Comparison of ENCODE assay signal across 9 mouse cellular contexts in genomic region chr5:136664497-136664896, GRCm38 (mm10). TPM values are rescaled to one million over a fixed set of nuclear protein-coding genes. Genes with fewer than 3 reads are reported as not detected.
DNase-seq lines count a peak whose midpoint lies in the region; ATAC-seq lines count a peak whose summit lies in the region.
"Had no signal": no experiment of that assay in that cellular context is flagged by ENCODE, and none has a peak within 500 bp of the region (broad histone marks: within the 10 kb centered on the region; RNA-seq: fewer than 3 reads in every experiment).

No protein-coding gene starts in this region.

- H3K9me3 ChIP-seq in midbrain, embryonic 10.5 days (replicated peaks): no peaks in the 10 kb centered on the region
- no peaks in the 10 kb centered on the region for H3K9me3 ChIP-seq in midbrain, embryonic 15.5 days
- no peaks in the 10 kb centered on the region for H3K9me3 ChIP-seq in liver, embryonic 13.5 days (replicated peaks)

- no peaks in the 10 kb centered on the region for H3K36me3 ChIP-seq in midbrain, embryonic 10.5 days
- no peaks in the 10 kb centered on the region for H3K36me3 ChIP-seq in midbrain, embryonic 15.5 days (replicated peaks)
- no peaks in the 10 kb centered on the region for H3K36me3 ChIP-seq in liver, embryonic 13.5 days

- no peak overlapping the region for H3K9ac ChIP-seq in midbrain, embryonic 15.5 days
- H3K9ac ChIP-seq in liver, embryonic 13.5 days: no peak overlapping the region

- WGBS in midbrain, embryonic 10.5 days: 4% methylated on average over 9 of the region's 9 CpGs
- WGBS in midbrain, embryonic 15.5 days: 7% methylated on average over 9 of the region's 9 CpGs
- 4% methylated on average over 9 of the region's 9 CpGs for WGBS in liver, embryonic 13.5 days (ENCODE audit: insufficient replicate concordance)

- H3K4me3 ChIP-seq in midbrain, embryonic 10.5 days: no peak overlapping the region
- H3K4me3 ChIP-seq in midbrain, embryonic 15.5 days: no peak overlapping the region
- no peak overlapping the region for H3K4me3 ChIP-seq in liver, embryonic 13.5 days (replicated peaks)

- no peaks in the 10 kb centered on the region for H3K27me3 ChIP-seq in midbrain, embryonic 10.5 days (ENCODE audit: low read depth, poor library complexity, severe bottlenecking)
- H3K27me3 ChIP-seq in midbrain, embryonic 15.5 days (replicated peaks): 0 out of 2 replicates have a peak, but pooled peaks cover 4% of the 10 kb centered on the region
- no peaks in the 10 kb centered on the region for H3K27me3 ChIP-seq in liver, embryonic 13.5 days

- no peak overlapping the region for H3K27ac ChIP-seq in midbrain, embryonic 10.5 days (replicated peaks)
- H3K27ac ChIP-seq in midbrain, embryonic 15.5 days: no peak overlapping the region
- H3K27ac ChIP-seq in liver, embryonic 13.5 days: no peak overlapping the region

- no peak overlapping the region for H3K4me2 ChIP-seq in midbrain, embryonic 15.5 days
- H3K4me2 ChIP-seq in liver, embryonic 13.5 days: no peak overlapping the region

- H3K4me1 ChIP-seq in midbrain, embryonic 10.5 days: no peaks in the 10 kb centered on the region
- no peaks in the 10 kb centered on the region for H3K4me1 ChIP-seq in midbrain, embryonic 15.5 days
- no peaks in the 10 kb centered on the region for H3K4me1 ChIP-seq in liver, embryonic 13.5 days (replicated peaks)

- ATAC-seq in midbrain, embryonic 15.5 days (replicated peaks): no peak
- ATAC-seq in liver, embryonic 13.5 days (ENCODE audit: low read depth): no peak

- peak; percentile 81 for DNase-seq in midbrain, embryonic 10.5 days (ENCODE audit: low spot score)
- peak; percentile 48 for DNase-seq in c-Kit-positive CD71-positive TER-119-negative erythroid progenitor cells, embryonic 14.5 days (ENCODE audit: low read depth)
- DNase-seq in frontal cortex, postnatal 36 days (ENCODE audit: low spot score in 2 of 2): peak; percentile 74 to 75
- peak; percentile 88 for DNase-seq in kidney, postnatal 10 days
- DNase-seq in liver, embryonic 13.5 days: peak; percentile 31
- peak; percentile 74 for DNase-seq in ovary, postnatal 36 days (ENCODE audit: low spot score)
- peak; percentile 73 for DNase-seq in thymus, postnatal 14 days

RNA-seq across cellular contexts. Expression of gene Myl10, which starts 28.4 kb away (rescaled TPM):
- polyA plus RNA-seq in midbrain, embryonic 10.5 days (2016; fragmentation: Nextera tagmentation; extraction: Ambion mirVana): not detected in 2 replicates
- not detected in 2 replicates for polyA plus RNA-seq in midbrain, embryonic 15.5 days (2015; fragmentation: Nextera tagmentation; extraction: Ambion mirVana)
- not detected in 2 replicates for polyA plus RNA-seq in liver, embryonic 13.5 days (2015; fragmentation: Nextera tagmentation; extraction: Ambion mirVana)
- polyA plus RNA-seq: heart, embryonic 14.5 days had no signal

Comparison
In these comparisons a context has a peak if more than half of its experiments do, and no peak if none do; other contexts are left out.
1. DNase-seq: peak in every context shown above with its lines; median percentile 88 in kidney, postnatal 10 days; 81 in midbrain, embryonic 10.5 days; 74 in frontal cortex, postnatal 36 days; 74 in ovary, postnatal 36 days; 73 in thymus, postnatal 14 days; 48 in c-Kit-positive CD71-positive TER-119-negative erythroid progenitor cells, embryonic 14.5 days; 31 in liver, embryonic 13.5 days.